Mouse (Mus musculus) midbrain, embryonic 16.5 days (tissue): Measurements from ENCODE around the gene Gm10577. TPM values are rescaled to one million over a fixed set of nuclear protein-coding genes. Genes with fewer than 3 reads are reported as not detected.
A peak's percentile ranks its signal among the peaks of the same experiment; 100 is the strongest.

Experiments used
- ATAC-seq: fragments of 200-750 bp; cut with Nextera tagmentation; 2 replicates; pipeline ENCODE4 v1.8.0; 2017; ENCODE audit warnings: moderate TSS enrichment
- H3K27ac ChIP-seq: fragments of 300-500 bp; sonication (generic); 2 replicates; pipeline ENCODE4 v1.5.1; 2014; ENCODE audit warnings: mild to moderate bottlenecking, low read length, mixed read lengths
- H3K27me3 ChIP-seq: fragments of 300-500 bp; sonication (generic); 2 replicates; pipeline ENCODE4 v1.6.1; 2014; ENCODE audit warnings: low read depth, low read length, mixed read lengths; ENCODE audit not compliant: control insufficient read depth, insufficient read depth
- H3K36me3 ChIP-seq: fragments of 300-500 bp; sonication (generic); 2 replicates; pipeline ENCODE4 v1.6.1; 2014; ENCODE audit warnings: mild to moderate bottlenecking, low read length, moderate library complexity, mixed read lengths; ENCODE audit not compliant: control insufficient read depth, insufficient read depth
- H3K4me1 ChIP-seq: fragments of 300-500 bp; sonication (generic); 2 replicates; pipeline ENCODE4 v1.6.1; 2014; ENCODE audit warnings: mild to moderate bottlenecking, low read length, mixed read lengths; ENCODE audit not compliant: control insufficient read depth, insufficient read depth
- H3K4me2 ChIP-seq: fragments of 300-500 bp; sonication (generic); 2 replicates; pipeline ENCODE4 v1.6.1; 2014; ENCODE audit warnings: mild to moderate bottlenecking, low read length, mixed read lengths
- H3K4me3 ChIP-seq: fragments of 300-500 bp; sonication (generic); 2 replicates; pipeline ENCODE4 v1.5.1; 2014; ENCODE audit warnings: low read depth, mild to moderate bottlenecking, low read length, moderate library complexity, mixed read lengths
- H3K9ac ChIP-seq: fragments of 300-500 bp; sonication (generic); 2 replicates; pipeline ENCODE4 v1.6.1; 2014; ENCODE audit warnings: low read depth, low read length, mixed read lengths
- H3K9me3 ChIP-seq: fragments of 300-500 bp; sonication (generic); replicated peaks from 2 replicates; pipeline ENCODE4 v1.6.1; 2014; ENCODE audit warnings: mild to moderate bottlenecking, low read length, mixed read lengths; ENCODE audit not compliant: control insufficient read depth, poor library complexity, severe bottlenecking
- WGBS: fragments of 180-500 bp; shearing (Covaris S2); extraction: QIAGEN DNeasy Blood & Tissue Kit; methylation state at CpG from one replicate; pipeline ENCODE4 v1.1.7; 2014; 5-methylcytosine and 5-hydroxymethylcytosine counted together
- polyA plus RNA-seq: library from polyadenylated mRNA; unstranded; fragments of >200 nt; fragmentation: Nextera tagmentation; extraction: Ambion mirVana; gene quantifications from 2 replicates; pipeline ENCODE4 v1.2.1, GENCODE M21; 2015

Gm10577 gene
- polyA plus RNA-seq, 1 experiment from 2014 or later = not detected

DNA sequence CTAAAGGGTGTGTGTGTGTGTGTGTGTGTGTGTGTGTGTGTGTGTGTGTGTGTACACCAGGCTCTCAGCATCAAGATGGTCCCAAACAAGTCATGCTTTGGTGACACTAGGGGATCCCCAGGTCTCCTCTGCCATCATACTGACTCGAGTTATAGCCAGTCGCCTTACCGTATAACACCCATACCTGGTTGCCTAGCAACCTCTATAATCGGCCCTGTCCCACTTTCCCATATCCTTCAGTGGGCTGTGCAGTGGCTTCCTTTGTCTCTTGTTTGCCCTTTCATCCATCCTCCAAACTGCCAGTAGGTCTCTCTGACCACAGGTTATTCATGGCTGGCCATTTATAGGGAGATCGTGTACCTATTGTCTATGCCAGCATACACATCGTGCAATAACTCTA is 19.4 kb downstream of the Gm10577 start:
- Histone ChIP-seq H3K9me3 (no peaks in the 10 kb centered on the region), H3K4me2 (no peak overlapping the region), H3K27ac (peak overlapping the region; percentile 42; the same call in 1 of the 2 replicates), H3K9ac (no peak overlapping the region), H3K4me3 (no peak overlapping the region), H3K27me3 (no peaks in the 10 kb centered on the region), H3K36me3 (peaks cover 5% of the 10 kb centered on the region), H3K4me1 (peaks cover 32% of the 10 kb centered on the region)
- WGBS = 69% methylated on average over 6 of the region's 6 CpGs
- ATAC-seq = peak; percentile 56; the same call in 1 of the 2 replicates

DNA sequence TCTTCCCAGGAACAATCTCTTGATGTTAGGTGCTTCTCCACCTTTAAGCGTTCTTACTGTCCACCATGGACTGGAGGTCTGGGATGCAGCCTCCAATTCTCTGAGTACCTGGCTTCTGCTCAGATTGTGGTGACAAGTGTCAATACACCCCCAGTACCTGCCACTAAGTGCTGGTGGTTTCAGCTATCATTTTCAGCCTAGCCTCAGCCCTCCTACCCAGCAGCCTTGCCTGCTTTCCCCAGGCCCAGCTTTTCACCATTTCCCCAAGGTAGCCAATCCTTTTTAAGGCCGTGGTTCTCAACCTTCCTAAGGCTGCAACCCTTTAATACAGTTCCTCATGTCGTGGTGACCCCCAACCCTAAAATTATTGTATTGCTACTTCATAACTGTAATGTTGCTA is 19.9 kb downstream of the Gm10577 start:
- WGBS = 90% methylated on average over 3 of the region's 3 CpGs
- peaks cover 36% of the 10 kb centered on the region for H3K4me1 ChIP-seq

DNA sequence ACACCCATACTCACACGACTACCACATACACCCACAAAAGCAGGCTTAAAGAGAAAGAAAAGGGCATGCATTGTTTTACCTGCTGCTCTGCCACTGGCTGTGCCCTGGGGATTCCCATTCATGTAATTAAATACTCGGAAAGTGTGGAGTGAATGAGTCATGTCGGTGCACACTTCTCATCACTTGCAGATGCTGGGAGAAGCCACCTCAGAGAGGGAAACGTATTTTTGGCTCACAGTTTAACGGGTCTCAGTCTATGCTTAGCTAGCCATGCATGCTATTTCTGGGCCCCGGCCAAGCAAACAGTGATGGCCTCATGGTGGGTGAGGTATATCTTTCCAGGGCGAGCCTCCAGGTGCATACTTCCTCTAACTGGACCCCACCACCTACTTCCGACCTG is 21.6 kb downstream of the Gm10577 start:
- 83% methylated on average over 8 of the region's 8 CpGs for WGBS
- H3K27me3 ChIP-seq = no peaks in the 10 kb centered on the region
- no peak for ATAC-seq

More for the DNA sequence above, 19.9 kb downstream of the Gm10577 start:
- H3K27ac ChIP-seq = no peak overlapping the region
- no peak for ATAC-seq
- no peaks in the 10 kb centered on the region for H3K27me3 ChIP-seq
- no peak overlapping the region for H3K9ac ChIP-seq
- H3K9me3 ChIP-seq = no peaks in the 10 kb centered on the region
- H3K4me2 ChIP-seq = no peak overlapping the region
- H3K36me3 ChIP-seq = peaks cover 5% of the 10 kb centered on the region
- H3K4me3 ChIP-seq = no peak overlapping the region

GRCm38 (mm10) chr4:100998145-100998544 is 22.4 kb downstream of the Gm10577 start:
- H3K4me2 ChIP-seq = no peak overlapping the region
- 12% methylated on average over 2 of the region's 2 CpGs for WGBS
- ATAC-seq = no peak
- no peak overlapping the region for H3K9ac ChIP-seq
- H3K4me1 ChIP-seq = peaks cover 49% of the 10 kb centered on the region
- H3K9me3 ChIP-seq = no peaks in the 10 kb centered on the region
- H3K27ac ChIP-seq = peak overlapping the region; percentile 54
- peaks cover 3% of the 10 kb centered on the region for H3K36me3 ChIP-seq
- no peak overlapping the region for H3K4me3 ChIP-seq
- H3K27me3 ChIP-seq = no peaks in the 10 kb centered on the region

More for the DNA sequence above, 21.6 kb downstream of the Gm10577 start:
- H3K4me3 ChIP-seq = no peak overlapping the region
- H3K4me1 ChIP-seq = peaks cover 45% of the 10 kb centered on the region
- H3K9ac ChIP-seq = no peak overlapping the region
- peak overlapping the region; percentile 25 for H3K27ac ChIP-seq
- peaks cover 5% of the 10 kb centered on the region for H3K36me3 ChIP-seq
- H3K4me2 ChIP-seq = no peak overlapping the region
- H3K9me3 ChIP-seq = no peaks in the 10 kb centered on the region

DNA sequence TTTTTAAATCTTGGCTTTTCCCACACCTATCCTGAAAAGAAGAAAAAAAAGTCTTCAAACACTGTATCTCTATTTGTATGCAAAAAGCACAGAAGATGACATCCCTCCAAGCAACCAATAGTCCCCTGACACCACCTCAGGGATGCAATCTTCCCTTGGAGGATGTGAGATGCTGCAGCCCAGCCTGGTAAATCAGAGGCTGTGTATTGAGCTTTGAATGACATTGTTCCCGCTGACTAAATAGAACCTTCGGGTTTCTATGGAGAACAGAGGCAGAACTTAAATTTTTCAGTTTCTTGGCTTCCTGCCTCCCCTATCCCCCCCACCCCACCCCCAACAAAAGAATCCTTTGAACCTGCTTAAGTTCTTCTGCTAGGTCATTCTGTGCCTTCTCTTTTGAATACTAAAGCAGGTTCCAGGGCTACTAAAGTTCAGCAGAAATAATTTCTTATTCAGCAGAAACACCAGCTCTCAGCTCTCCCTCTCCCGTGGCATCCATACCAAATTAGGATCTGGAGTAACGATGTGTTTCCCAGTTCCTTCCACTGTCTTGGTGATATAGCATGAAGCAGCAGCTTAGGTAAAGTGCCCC is 24.3 kb downstream of the Gm10577 start:
- Histone ChIP-seq H3K9me3 (no peaks in the 10 kb centered on the region), H3K4me2 (no peak overlapping the region), H3K4me3 (no peak overlapping the region), H3K27ac (peak overlapping the region; percentile 49; the same call in 1 of the 2 replicates), H3K4me1 (peaks cover 44% of the 10 kb centered on the region), H3K27me3 (no peaks in the 10 kb centered on the region), H3K36me3 (no peaks in the 10 kb centered on the region), H3K9ac (no peak overlapping the region)
- 24% methylated on average over 4 of the region's 4 CpGs for WGBS
- ATAC-seq = peak; percentile 18; the same call in 1 of the 2 replicates

DNA sequence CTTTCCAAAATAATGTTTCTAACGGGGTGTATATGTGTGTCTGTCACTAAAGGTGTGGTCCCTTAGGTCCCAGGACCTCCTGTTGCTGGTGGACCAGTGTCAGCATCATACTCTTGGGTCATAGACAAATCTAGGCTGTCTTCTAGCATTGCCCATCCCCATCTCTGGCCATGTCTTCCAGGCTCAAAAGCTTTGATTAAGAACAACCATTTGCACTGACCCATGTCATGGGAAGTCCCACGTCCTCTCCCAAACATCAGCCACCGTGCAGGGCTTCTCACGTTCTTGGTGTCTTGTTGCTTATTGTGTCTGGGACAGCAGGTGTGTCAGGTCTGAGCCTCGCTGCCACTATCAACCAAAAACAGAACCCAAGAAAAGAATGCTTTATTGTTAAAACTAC is 24.9 kb downstream of the Gm10577 start:
- ATAC-seq = no peak
- H3K9ac ChIP-seq = no peak overlapping the region
- H3K4me1 ChIP-seq = peaks cover 42% of the 10 kb centered on the region
- no peaks in the 10 kb centered on the region for H3K27me3 ChIP-seq
- no peaks in the 10 kb centered on the region for H3K9me3 ChIP-seq
- WGBS = 61% methylated on average over 5 of the region's 5 CpGs
- no peak overlapping the region; the same call in 1 of the 2 replicates for H3K27ac ChIP-seq
- H3K36me3 ChIP-seq = no peaks in the 10 kb centered on the region
- H3K4me3 ChIP-seq = no peak overlapping the region
- no peak overlapping the region for H3K4me2 ChIP-seq

- ATAC-seq = peak; percentile 16; the same call in 1 of the 2 replicates
- no peak overlapping the region for H3K27ac ChIP-seq
Observed at GRCm38 (mm10) chr4:100994442-100995255, 25.8 kb downstream of the Gm10577 start.

GRCm38 (mm10) chr4:100992086-100992485 is 28.4 kb downstream of the Gm10577 start:
- H3K27me3 ChIP-seq = no peaks in the 10 kb centered on the region
- H3K27ac ChIP-seq = no peak overlapping the region
- no peak overlapping the region for H3K4me2 ChIP-seq
- H3K9ac ChIP-seq = no peak overlapping the region
- H3K36me3 ChIP-seq = 0 out of 2 replicates have a peak, but pooled peaks cover 7% of the 10 kb centered on the region
- H3K9me3 ChIP-seq = no peaks in the 10 kb centered on the region
- no peak for ATAC-seq
- 88% methylated on average over 6 of the region's 6 CpGs for WGBS
- no peak overlapping the region for H3K4me3 ChIP-seq
- peaks cover 32% of the 10 kb centered on the region for H3K4me1 ChIP-seq

More at GRCm38 (mm10) chr4:100994442-100995255, 25.8 kb downstream of the Gm10577 start:
- Histone ChIP-seq H3K4me2 (no peak overlapping the region), H3K9ac (no peak overlapping the region), H3K4me3 (no peak overlapping the region), H3K36me3 (0 out of 2 replicates have a peak, but pooled peaks cover 3% of the 10 kb centered on the region), H3K4me1 (peaks cover 45% of the 10 kb centered on the region), H3K9me3 (no peaks in the 10 kb centered on the region), H3K27me3 (no peaks in the 10 kb centered on the region)
- WGBS = 38% methylated on average over 18 of the region's 18 CpGs

DNA sequence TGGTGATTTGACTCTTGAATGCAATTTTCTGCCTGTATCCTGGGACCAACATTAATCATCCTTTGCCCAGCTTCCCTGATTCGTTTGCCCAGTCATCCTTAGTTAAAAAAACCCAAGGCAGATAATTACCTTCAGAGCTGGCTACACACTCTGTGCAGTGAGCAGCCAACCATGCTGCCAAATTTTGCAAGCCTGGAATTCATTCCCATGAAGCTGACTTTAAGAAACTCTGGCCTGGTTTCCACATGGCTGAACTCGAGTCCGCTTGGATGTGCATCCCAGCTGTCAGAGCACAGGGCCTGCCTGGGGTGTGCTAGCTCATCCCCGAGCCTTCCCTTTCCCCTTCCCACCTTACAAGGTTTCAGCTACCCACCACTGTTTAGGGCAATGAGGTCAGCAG is 29.5 kb downstream of the Gm10577 start:
- Histone ChIP-seq H3K27ac (no peak overlapping the region), H3K4me1 (peaks cover 22% of the 10 kb centered on the region), H3K27me3 (no peaks in the 10 kb centered on the region), H3K36me3 (peaks cover 10% of the 10 kb centered on the region; the same call in 1 of the 2 replicates), H3K9ac (no peak overlapping the region), H3K4me2 (no peak overlapping the region), H3K9me3 (no peaks in the 10 kb centered on the region), H3K4me3 (no peak overlapping the region)
- no peak for ATAC-seq
- 26% methylated on average over 4 of the region's 4 CpGs for WGBS
